In genomic region chr11:32644010-32644409, GRCm38 (mm10) we compare ENCODE assay signal across 8 mouse cellular contexts. TPM values are rescaled to one million over a fixed set of nuclear protein-coding genes. Genes with fewer than 3 reads are reported as not detected.
DNase-seq lines count a peak whose midpoint lies in the region; ATAC-seq and TF ChIP-seq lines count a peak whose summit lies in the region.

No protein-coding gene starts in this region.

- WGBS in lung, postnatal 0 days: 12% methylated on average over 3 of the region's 3 CpGs
- 47% methylated on average over 3 of the region's 3 CpGs for WGBS in embryonic facial prominence, embryonic 12.5 days
- WGBS in limb, embryonic 11.5 days: 53% methylated on average over 3 of the region's 3 CpGs
- 3% methylated on average over 3 of the region's 3 CpGs for WGBS in small intestine, adult 2 months

- peak overlapping the region; percentile 100 for H3K27ac ChIP-seq in lung, postnatal 0 days (ENCODE audit: low read length)
- no peak overlapping the region for H3K27ac ChIP-seq in embryonic facial prominence, embryonic 12.5 days
- H3K27ac ChIP-seq in limb, embryonic 11.5 days (replicated peaks; ENCODE audit: low read depth, low read length): peak overlapping the region; percentile 96; the same call in 1 of the 2 replicates
- peak overlapping the region; percentile 68; the same call in 1 of the 2 replicates for H3K27ac ChIP-seq in small intestine, adult 2 months (ENCODE audit: insufficient read depth, low read depth, low read length)

- DNase-seq in lung, postnatal 0 days (ENCODE audit: low spot score): peak; percentile 52
- no peak for DNase-seq in lung, postnatal 14 days
- no peak for DNase-seq in limb, embryonic 11.5 days (ENCODE audit: low spot score)
- no peak for DNase-seq in ovary, postnatal 36 days (ENCODE audit: low spot score)
- DNase-seq in gastrocnemius, postnatal 10 days: no peak
- no peak for DNase-seq in right cerebral cortex, adult 2 months (ENCODE audit: low spot score in 2 of 2)

- H3K9ac ChIP-seq in lung, postnatal 0 days (replicated peaks; ENCODE audit: low read depth): peak overlapping the region; percentile 93
- peak overlapping the region; percentile 98 for H3K9ac ChIP-seq in embryonic facial prominence, embryonic 12.5 days
- H3K9ac ChIP-seq in limb, embryonic 11.5 days (ENCODE audit: low read length): peak overlapping the region; percentile 98; the same call in 1 of the 2 replicates

- H3K27me3 ChIP-seq in lung, postnatal 0 days (replicated peaks; ENCODE audit: insufficient read depth, low read length): no peaks in the 10 kb centered on the region
- no peaks in the 10 kb centered on the region for H3K27me3 ChIP-seq in embryonic facial prominence, embryonic 12.5 days
- H3K27me3 ChIP-seq in limb, embryonic 11.5 days (ENCODE audit: control insufficient read depth, insufficient read depth, low read length): no peaks in the 10 kb centered on the region
- H3K27me3 ChIP-seq in small intestine, adult 2 months (ENCODE audit: control insufficient read depth, insufficient read depth, low read length): no peaks in the 10 kb centered on the region

- no peaks in the 10 kb centered on the region for H3K9me3 ChIP-seq in lung, postnatal 0 days (ENCODE audit: low read length)
- no peaks in the 10 kb centered on the region for H3K9me3 ChIP-seq in embryonic facial prominence, embryonic 12.5 days
- H3K9me3 ChIP-seq in limb, embryonic 11.5 days (ENCODE audit: control insufficient read depth, low read length): no peaks in the 10 kb centered on the region

- H3K36me3 ChIP-seq in lung, postnatal 0 days (ENCODE audit: insufficient read depth, low read length): no peaks in the 10 kb centered on the region
- 0 out of 2 replicates have a peak, but pooled peaks cover 3% of the 10 kb centered on the region for H3K36me3 ChIP-seq in embryonic facial prominence, embryonic 12.5 days
- H3K36me3 ChIP-seq in limb, embryonic 11.5 days (ENCODE audit: control insufficient read depth, insufficient read depth, low read length): no peaks in the 10 kb centered on the region
- H3K36me3 ChIP-seq in small intestine, adult 2 months (ENCODE audit: control insufficient read depth, insufficient read depth, low read length): no peaks in the 10 kb centered on the region

- ATAC-seq in lung, postnatal 0 days: no peak
- no peak for ATAC-seq in embryonic facial prominence, embryonic 12.5 days (ENCODE audit: insufficient number of reproducible peaks, insufficient read depth, low FRiP score, low TSS enrichment)
- no peak for ATAC-seq in limb, embryonic 11.5 days (ENCODE audit: insufficient number of reproducible peaks, low FRiP score, low TSS enrichment, low read depth)

- TF ChIP-seq EP300 in lung, postnatal 0 days (IDR thresholded peaks at IDR 0.05): no peak

- TF ChIP-seq CTCF in lung, postnatal 0 days (IDR thresholded peaks at IDR 0.05): no peak
- TF ChIP-seq CTCF in small intestine, adult 2 months (IDR thresholded peaks at IDR 0.05; ENCODE audit: extremely low read depth, insufficient read length, insufficient replicate concordance, low read depth, low read length): no peak

- peak overlapping the region; percentile 79 for H3K4me2 ChIP-seq in lung, postnatal 0 days (replicated peaks; ENCODE audit: low read depth, low read length)
- peak overlapping the region; percentile 78 for H3K4me2 ChIP-seq in embryonic facial prominence, embryonic 12.5 days (replicated peaks)
- peak overlapping the region; percentile 79 for H3K4me2 ChIP-seq in limb, embryonic 11.5 days (ENCODE audit: low read depth, severe bottlenecking)

- H3K4me3 ChIP-seq in lung, postnatal 0 days (ENCODE audit: low read depth, low read length): peak overlapping the region; percentile 95
- peak overlapping the region; percentile 97 for H3K4me3 ChIP-seq in embryonic facial prominence, embryonic 12.5 days
- H3K4me3 ChIP-seq in limb, embryonic 11.5 days (ENCODE audit: low read depth, low read length): peak overlapping the region; percentile 96
- no peak overlapping the region for H3K4me3 ChIP-seq in small intestine, adult 2 months (ENCODE audit: low read depth, low read length)

- peaks cover 11% of the 10 kb centered on the region; the same call in 1 of the 2 replicates for H3K4me1 ChIP-seq in lung, postnatal 0 days (ENCODE audit: insufficient read depth, low read depth, low read length)
- peaks cover 19% of the 10 kb centered on the region for H3K4me1 ChIP-seq in embryonic facial prominence, embryonic 12.5 days
- peaks cover 9% of the 10 kb centered on the region for H3K4me1 ChIP-seq in limb, embryonic 11.5 days (ENCODE audit: control insufficient read depth, insufficient read depth, low read length)
- H3K4me1 ChIP-seq in small intestine, adult 2 months (ENCODE audit: control insufficient read depth, insufficient read depth, insufficient read length, low read length): peaks cover 10% of the 10 kb centered on the region

- TF ChIP-seq POLR2A in small intestine, adult 2 months (IDR thresholded peaks at IDR 0.05; ENCODE audit: low read depth, low read length): no peak

RNA-seq across cellular contexts. Expression of gene Fbxw11, which starts 1.5 kb away (rescaled TPM):
- polyA plus RNA-seq in lung, postnatal 0 days (2015; fragmentation: Nextera tagmentation; extraction: Ambion mirVana): 46.6 and 54.2 TPM in 2 replicates
- 90.2 and 90.4 TPM in 2 replicates for polyA plus RNA-seq in embryonic facial prominence, embryonic 12.5 days (2016; fragmentation: Nextera tagmentation; extraction: Ambion mirVana)
- 89.4 and 92.6 TPM in 2 replicates for polyA plus RNA-seq in limb, embryonic 11.5 days (2014; fragmentation: Nextera tagmentation; extraction: Ambion mirVana)
- 17.3 and 29.8 TPM in 2 replicates for polyA plus RNA-seq in small intestine, adult 2 months (2012; rRNA removed)
- 10 to 100 TPM; 51.7 to 56.8 TPM for total RNA-seq in gastrocnemius, postnatal 10 days (2021)
